In genomic region chr7:81286456-81286855, GRCm38 (mm10) we compare ENCODE assay signal across 12 mouse cellular contexts.
"Had no signal": no experiment of that assay in that cellular context is flagged by ENCODE, and none has a peak within 500 bp of the region (broad histone marks: within the 10 kb centered on the region; RNA-seq: fewer than 3 reads in every experiment).

No protein-coding gene starts in this region.

- H3K9me3 ChIP-seq: kidney, embryonic 15.5 days; limb, embryonic 13.5 days; liver, embryonic 12.5 days; liver, embryonic 15.5 days; lung, embryonic 15.5 days had no signal

- H3K4me3 ChIP-seq: kidney, embryonic 15.5 days; limb, embryonic 13.5 days; liver, embryonic 12.5 days; liver, embryonic 15.5 days; lung, embryonic 15.5 days had no signal

- H3K27ac ChIP-seq: kidney, embryonic 15.5 days; limb, embryonic 13.5 days; liver, embryonic 12.5 days; liver, embryonic 15.5 days; lung, embryonic 15.5 days had no signal

- H3K9ac ChIP-seq: kidney, embryonic 15.5 days; limb, embryonic 13.5 days; liver, embryonic 12.5 days; liver, embryonic 15.5 days; lung, embryonic 15.5 days had no signal

- ATAC-seq: liver, embryonic 12.5 days had no signal

- H3K4me1 ChIP-seq: liver, embryonic 12.5 days; liver, embryonic 15.5 days; lung, embryonic 15.5 days had no signal

- H3K36me3 ChIP-seq: kidney, embryonic 15.5 days; limb, embryonic 13.5 days; liver, embryonic 12.5 days; liver, embryonic 15.5 days; lung, embryonic 15.5 days had no signal

- DNase-seq: left cerebral cortex, postnatal 4 days; liver; midbrain, embryonic 14.5 days; right cerebral cortex, postnatal 25 days; thymus, adult 2 months; thymus, postnatal 14 days had no signal

- H3K4me2 ChIP-seq: kidney, embryonic 15.5 days; limb, embryonic 13.5 days; liver, embryonic 12.5 days; liver, embryonic 15.5 days; lung, embryonic 15.5 days; midbrain, embryonic 11.5 days had no signal

- H3K27me3 ChIP-seq: kidney, embryonic 15.5 days; limb, embryonic 13.5 days; liver, embryonic 12.5 days; liver, embryonic 15.5 days; lung, embryonic 15.5 days had no signal
